Mouse (Mus musculus) C2C12 (cell line): ENCODE results near the gene Ilf2. TPM values are rescaled to one million over a fixed set of nuclear protein-coding genes. Genes with fewer than 3 reads are reported as not detected.
A peak's percentile ranks its signal among the peaks of the same experiment; 100 is the strongest.

Experiments used
- H3K27me3 ChIP-seq: one replicate; pipeline ENCODE4 v1.6.1; 2011; ENCODE audit not compliant: control insufficient read depth, insufficient read depth, insufficient read length
- H3K36me3 ChIP-seq: one replicate; pipeline ENCODE4 v1.6.1; 2011; ENCODE audit not compliant: control insufficient read depth, insufficient read depth
- H3K4me3 ChIP-seq: one replicate; pipeline ENCODE4 v1.5.1; 2011; ENCODE audit warnings: mild to moderate bottlenecking, control low read depth; ENCODE audit not compliant: poor library complexity, insufficient read depth, severe bottlenecking
- H3K79me2 ChIP-seq: one replicate; pipeline ENCODE4 v1.6.1; 2011; ENCODE audit not compliant: control insufficient read depth, insufficient read depth
- H3K79me3 ChIP-seq: one replicate; pipeline ENCODE4 v1.6.1; 2011; ENCODE audit warnings: low read depth, control low read depth
- H3ac ChIP-seq: one replicate; pipeline ENCODE3; 2011; ENCODE audit warnings: low read depth; ENCODE audit not compliant: control insufficient read depth, insufficient read length
- CEBPB ChIP-seq: IDR thresholded peaks from one replicate; pipeline ENCODE4 v1.6.1; 2011; ENCODE audit warnings: low read depth, mild to moderate bottlenecking, control low read depth, moderate library complexity
- CTCF ChIP-seq: IDR thresholded peaks from one replicate; pipeline ENCODE4 v1.5.1; 2011; ENCODE audit not compliant: control insufficient read depth, insufficient read depth, insufficient read length
- FOSL1 ChIP-seq: IDR thresholded peaks from one replicate; pipeline ENCODE4 v1.8.0; 2011; ENCODE audit warnings: mild to moderate bottlenecking, low read length; ENCODE audit not compliant: poor library complexity, insufficient read depth, severe bottlenecking
- MAX ChIP-seq: IDR thresholded peaks from one replicate; pipeline ENCODE4 v1.6.1; 2011; ENCODE audit warnings: mild to moderate bottlenecking, control low read depth
- MYOD1 ChIP-seq: IDR thresholded peaks from one replicate; pipeline ENCODE4 v1.6.1; 2011; ENCODE audit warnings: low read depth; ENCODE audit not compliant: control insufficient read depth, insufficient read length
- MYOG ChIP-seq: IDR thresholded peaks from one replicate; pipeline ENCODE4 v1.6.1; 2011; ENCODE audit not compliant: control insufficient read depth, insufficient read length; ENCODE audit errors: extremely low read depth
- USF1 ChIP-seq: IDR thresholded peaks from one replicate; pipeline ENCODE4 v1.6.1; 2011; ENCODE audit warnings: low read depth, mild to moderate bottlenecking, control low read depth, moderate library complexity
- polyA plus RNA-seq: library from polyadenylated mRNA; unstranded; fragments of >200 nt; fragmentation: generic; extraction: Trizol; gene quantifications from one replicate; pipeline ENCODE4 v1.2.1, GENCODE M21; 2012; ENCODE audit warnings: missing spikeins

Gene Ilf2
- polyA plus RNA-seq, 1 experiment, result 93.9 TPM

- H3K79me3 ChIP-seq, result no peaks in the 10 kb centered on the region
- H3K79me2 ChIP-seq, result no peaks in the 10 kb centered on the region
- TF ChIP-seq FOSL1 (no peak), CTCF (no peak), USF1 (no peak), MAX (no peak)
- H3ac ChIP-seq, result no peak overlapping the region
- peaks cover 12% of the 10 kb centered on the region for H3K36me3 ChIP-seq
- no peak overlapping the region for H3K4me3 ChIP-seq
- H3K27me3 ChIP-seq, result no peaks in the 10 kb centered on the region
Measured at GRCm38 (mm10) chr3:90526076-90526475, 50.1 kb downstream of the Ilf2 start.

- H3K27me3 ChIP-seq, result no peaks in the 10 kb centered on the region
- no peaks in the 10 kb centered on the region for H3K79me3 ChIP-seq
- H3K79me2 ChIP-seq, result no peaks in the 10 kb centered on the region
- no peak within 1 kb of the TSS for H3K4me3 ChIP-seq
- TF ChIP-seq CEBPB (no peak), MAX (no peak), FOSL1 (no peak), CTCF (no peak), MYOD1 (no peak), MYOG (no peak), USF1 (no peak)
- H3ac ChIP-seq, result no peak within 1 kb of the TSS
- peaks cover 12% of the 10 kb centered on the region for H3K36me3 ChIP-seq
Measured at GRCm38 (mm10) chr3:90526580-90526979, 50.7 kb downstream of the Ilf2 start, which contains the start of gene S100a14. Gene S100a14, plus strand, starts transcription at chr3:90526856.

- H3ac ChIP-seq, result no peak overlapping the region
- H3K79me3 ChIP-seq, result no peaks in the 10 kb centered on the region
- H3K27me3 ChIP-seq, result no peaks in the 10 kb centered on the region
- no peaks in the 10 kb centered on the region for H3K79me2 ChIP-seq
- no peak overlapping the region for H3K4me3 ChIP-seq
- TF ChIP-seq CTCF (no peak), MYOG (no peak), FOSL1 (no peak), USF1 (no peak), MYOD1 (no peak), MAX (no peak), CEBPB (no peak)
- H3K36me3 ChIP-seq, result peaks cover 12% of the 10 kb centered on the region
Measured at GRCm38 (mm10) chr3:90527291-90527873, 51.5 kb downstream of the Ilf2 start.

- Histone ChIP-seq H3K79me2 (no peaks in the 10 kb centered on the region), H3K27me3 (no peaks in the 10 kb centered on the region), H3K36me3 (no peaks in the 10 kb centered on the region), H3K79me3 (no peaks in the 10 kb centered on the region), H3K4me3 (no peak overlapping the region), H3ac (no peak overlapping the region)
- no peak for TF ChIP-seq CTCF
- peak; percentile 12 for TF ChIP-seq MYOD1
Measured at GRCm38 (mm10) chr3:90531713-90532112, 55.8 kb downstream of the Ilf2 start.

- no peaks in the 10 kb centered on the region for H3K36me3 ChIP-seq
- no peaks in the 10 kb centered on the region for H3K79me2 ChIP-seq
- H3K79me3 ChIP-seq, result no peaks in the 10 kb centered on the region
- no peak overlapping the region for H3K4me3 ChIP-seq
- H3ac ChIP-seq, result no peak overlapping the region
- H3K27me3 ChIP-seq, result no peaks in the 10 kb centered on the region
- TF ChIP-seq MYOG (no peak), CEBPB (no peak), FOSL1 (no peak), CTCF (no peak)
Measured at GRCm38 (mm10) chr3:90535446-90535845, 59.5 kb downstream of the Ilf2 start.

- H3K79me3 ChIP-seq, result no peaks in the 10 kb centered on the region
- H3K4me3 ChIP-seq, result no peak within 1 kb of the TSS
- no peak for TF ChIP-seq CTCF
- no peak for TF ChIP-seq MAX
- TF ChIP-seq MYOD1, result no peak
- TF ChIP-seq CEBPB, result no peak
- no peak for TF ChIP-seq USF1
- no peak for TF ChIP-seq FOSL1
- TF ChIP-seq MYOG, result no peak
Measured at GRCm38 (mm10) chr3:90537141-90537904, 61.4 kb downstream of the Ilf2 start, which contains the start of gene S100a16. Gene S100a16, plus strand, starts transcription at chr3:90537254.

More at GRCm38 (mm10) chr3:90537141-90537904, 61.4 kb downstream of the Ilf2 start, which contains the start of gene S100a16:
- H3K36me3 ChIP-seq, result no peaks in the 10 kb centered on the region
- no peaks in the 10 kb centered on the region for H3K27me3 ChIP-seq
- peak within 1 kb of the TSS; percentile 33 for H3ac ChIP-seq
- no peaks in the 10 kb centered on the region for H3K79me2 ChIP-seq
